Mouse (Mus musculus) hindbrain, embryonic 10.5 days (tissue): Measurements from ENCODE around the gene Rpl3. TPM values are rescaled to one million over a fixed set of nuclear protein-coding genes. Genes with fewer than 3 reads are reported as not detected.

Experiments used
- DNase-seq: peaks from one replicate; pipeline ENCODE4 v3.0.0-alpha.2; 2017; ENCODE audit warnings: low spot score
- H3K27ac ChIP-seq: fragments of 300-500 bp; sonication (generic); 2 replicates; pipeline ENCODE4 v1.5.1; 2016; ENCODE audit warnings: mild to moderate bottlenecking, moderate library complexity
- H3K27me3 ChIP-seq: fragments of 300-500 bp; sonication (generic); 2 replicates; pipeline ENCODE4 v1.6.1; 2016; ENCODE audit warnings: mild to moderate bottlenecking; ENCODE audit not compliant: poor library complexity, insufficient read depth, severe bottlenecking
- H3K36me3 ChIP-seq: fragments of 300-500 bp; sonication (generic); 2 replicates; pipeline ENCODE4 v1.6.1; 2016; ENCODE audit warnings: mild to moderate bottlenecking, moderate library complexity
- H3K4me1 ChIP-seq: fragments of 300-500 bp; sonication (generic); replicated peaks from 2 replicates; pipeline ENCODE4 v1.6.1; 2016; ENCODE audit warnings: mild to moderate bottlenecking
- H3K4me3 ChIP-seq: fragments of 300-500 bp; sonication (generic); 2 replicates; pipeline ENCODE4 v1.5.1; 2016; ENCODE audit warnings: mild to moderate bottlenecking, moderate library complexity
- H3K9me3 ChIP-seq: fragments of 300-500 bp; sonication (generic); 2 replicates; pipeline ENCODE4 v1.6.1; 2016; ENCODE audit warnings: mild to moderate bottlenecking, moderate library complexity
- WGBS: fragments of 180-500 bp; shearing (Covaris S2); methylation state at CpG from one replicate; pipeline ENCODE4 v1.1.7; 2016; 5-methylcytosine and 5-hydroxymethylcytosine counted together
- polyA plus RNA-seq: library from polyadenylated mRNA; unstranded; fragments of >200 nt; fragmentation: Nextera tagmentation; extraction: Ambion mirVana; gene quantifications from 2 replicates; pipeline ENCODE4 v1.2.1, GENCODE M21; 2016

The Rpl3 gene
- polyA plus RNA-seq, 1 experiment from 2014 or later = 806 TPM

DNA sequence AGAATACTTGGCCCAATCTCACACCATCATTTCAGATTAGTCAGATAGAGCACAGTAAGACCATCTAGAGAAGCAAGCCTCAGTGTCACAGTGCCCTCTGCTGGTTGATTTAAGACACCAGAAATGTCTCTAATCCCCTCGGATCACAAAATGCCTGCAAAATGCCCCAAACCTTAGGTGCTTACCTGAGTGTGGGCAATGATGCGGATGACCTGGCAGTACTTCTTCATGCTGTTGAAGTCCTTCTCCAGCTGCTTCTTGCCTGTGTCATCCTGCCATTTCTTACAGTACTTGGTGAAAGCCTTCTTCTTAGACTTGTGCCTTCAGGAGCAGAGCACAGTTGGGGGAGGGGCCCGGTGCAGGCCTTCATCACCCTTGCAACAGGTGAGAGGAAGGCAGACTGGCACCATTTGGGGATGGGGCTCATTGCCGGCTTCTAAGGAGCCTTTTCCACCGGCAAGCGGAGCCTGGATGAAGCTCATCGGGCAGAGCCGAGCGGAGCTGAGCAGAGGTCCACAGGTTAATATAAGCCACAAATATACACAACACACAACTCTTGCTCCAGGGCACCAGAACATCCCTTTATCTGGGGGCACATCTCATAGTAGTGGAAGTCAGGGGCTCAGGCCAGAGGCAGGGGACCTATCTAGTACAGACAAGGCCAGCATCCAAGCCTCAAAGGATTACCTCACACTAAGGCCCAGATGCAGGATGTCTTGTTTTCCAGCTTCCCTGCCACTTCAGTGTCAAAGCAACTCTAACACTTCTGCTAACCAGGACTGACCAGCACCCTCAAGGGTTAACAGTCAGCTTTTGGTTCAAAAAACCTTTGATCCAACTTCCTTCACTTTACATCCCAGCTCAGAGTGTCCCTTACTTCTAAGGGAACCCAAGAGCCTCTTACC is 10.7 kb downstream of the Rpl3 start:
- H3K9me3 ChIP-seq = no peaks in the 10 kb centered on the region
- H3K27ac ChIP-seq = peak overlapping the region; percentile 90; the same call in 1 of the 2 replicates
- H3K27me3 ChIP-seq = no peaks in the 10 kb centered on the region
- DNase-seq = peak; percentile 49
- H3K4me1 ChIP-seq = peaks cover 41% of the 10 kb centered on the region
- 69% methylated on average over 9 of the region's 9 CpGs for WGBS
- peaks cover 65% of the 10 kb centered on the region for H3K36me3 ChIP-seq
- peak overlapping the region; percentile 73 for H3K4me3 ChIP-seq

GRCm38 (mm10) chr15:80079954-80080353 is 11.7 kb downstream of the Rpl3 start:
- Histone ChIP-seq H3K4me3 (0 out of 2 replicates have a peak overlapping the region, but pooled peaks have one; percentile 73), H3K4me1 (peaks cover 49% of the 10 kb centered on the region), H3K36me3 (peaks cover 66% of the 10 kb centered on the region), H3K9me3 (no peaks in the 10 kb centered on the region), H3K27me3 (no peaks in the 10 kb centered on the region), H3K27ac (no peak overlapping the region)
- WGBS = 88% methylated on average over 3 of the region's 3 CpGs
- DNase-seq = no peak

DNA sequence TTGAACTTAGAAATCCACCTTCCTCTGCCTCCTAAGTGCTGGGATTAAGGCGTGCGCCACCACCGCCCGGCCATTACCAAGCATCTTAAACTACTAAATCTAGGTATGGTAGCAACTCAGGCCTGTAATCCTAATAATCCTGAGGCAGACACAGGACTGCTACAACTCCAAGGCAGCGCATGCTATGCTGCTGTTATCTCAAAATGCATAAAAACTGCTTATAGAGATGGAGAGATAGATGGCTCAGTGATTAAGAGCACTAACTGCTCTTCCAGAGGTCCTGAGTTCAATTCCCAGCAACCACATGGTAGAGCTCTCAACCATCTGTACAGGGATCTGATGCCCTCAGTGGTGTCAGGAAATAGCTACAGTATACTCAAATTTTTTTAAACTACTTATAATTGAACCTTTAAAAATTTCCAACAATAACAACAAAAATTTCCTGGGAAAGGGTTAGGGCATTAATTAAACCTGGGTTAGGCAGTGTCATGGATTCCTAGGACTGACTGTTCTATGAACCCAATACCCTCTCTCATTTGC is 12.5 kb downstream of the Rpl3 start:
- Histone ChIP-seq H3K27me3 (no peaks in the 10 kb centered on the region), H3K9me3 (no peaks in the 10 kb centered on the region), H3K36me3 (peaks cover 66% of the 10 kb centered on the region), H3K27ac (no peak overlapping the region), H3K4me3 (no peak overlapping the region), H3K4me1 (peaks cover 49% of the 10 kb centered on the region)
- WGBS = 95% methylated on average over 5 of the region's 5 CpGs
- no peak for DNase-seq

- H3K4me3 ChIP-seq = no peak overlapping the region
Observed at GRCm38 (mm10) chr15:80078058-80078814, 13.4 kb downstream of the Rpl3 start.

DNA sequence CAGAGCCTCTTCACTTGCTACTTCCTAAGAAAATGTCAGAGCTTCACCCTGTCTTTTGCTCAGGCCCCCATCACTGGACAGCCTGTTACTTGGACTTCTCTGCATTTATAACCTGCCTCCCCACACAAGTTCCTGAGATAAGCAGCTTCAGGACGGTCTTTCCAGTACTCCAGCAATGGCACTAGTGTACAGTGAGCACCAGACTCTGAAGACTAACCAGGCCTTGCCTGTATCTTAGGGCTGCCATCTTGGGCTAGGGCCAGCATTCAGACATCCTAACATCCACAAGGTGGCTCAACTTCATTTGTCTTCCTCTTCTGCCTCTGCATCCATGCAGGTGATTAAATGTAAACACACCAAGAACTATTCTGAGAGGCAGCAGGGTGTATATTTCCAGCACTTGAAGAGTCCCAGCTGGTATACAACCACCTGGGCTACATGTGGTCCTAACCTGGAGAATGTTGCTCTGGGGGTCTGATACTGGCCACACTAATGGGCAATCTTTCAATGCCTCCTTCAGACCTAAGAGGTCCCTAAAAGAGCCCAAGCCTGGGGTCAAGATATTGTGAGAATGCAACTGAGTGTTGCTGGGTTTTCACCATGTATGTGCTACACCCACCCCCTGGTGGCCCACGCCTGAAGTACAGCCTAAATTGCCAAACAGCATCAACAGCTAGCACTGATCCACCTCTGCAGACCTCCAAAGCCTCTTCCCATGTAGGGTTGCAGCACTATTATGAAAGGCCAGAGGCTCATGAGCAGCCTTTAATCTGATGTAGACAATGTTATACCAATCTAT is 15.1 kb downstream of the Rpl3 start:
- Histone ChIP-seq H3K27me3 (no peaks in the 10 kb centered on the region), H3K4me1 (peaks cover 48% of the 10 kb centered on the region), H3K27ac (no peak overlapping the region), H3K4me3 (no peak overlapping the region), H3K36me3 (peaks cover 57% of the 10 kb centered on the region), H3K9me3 (no peaks in the 10 kb centered on the region)
- DNase-seq = peak; percentile 82
- 10% methylated on average over 2 of the region's 2 CpGs for WGBS

More at GRCm38 (mm10) chr15:80078058-80078814, 13.4 kb downstream of the Rpl3 start:
- Histone ChIP-seq H3K9me3 (no peaks in the 10 kb centered on the region), H3K27ac (no peak overlapping the region), H3K4me1 (peaks cover 45% of the 10 kb centered on the region), H3K36me3 (peaks cover 66% of the 10 kb centered on the region), H3K27me3 (no peaks in the 10 kb centered on the region)
- 79% methylated on average over 11 of the region's 11 CpGs for WGBS
- DNase-seq = no peak

DNA sequence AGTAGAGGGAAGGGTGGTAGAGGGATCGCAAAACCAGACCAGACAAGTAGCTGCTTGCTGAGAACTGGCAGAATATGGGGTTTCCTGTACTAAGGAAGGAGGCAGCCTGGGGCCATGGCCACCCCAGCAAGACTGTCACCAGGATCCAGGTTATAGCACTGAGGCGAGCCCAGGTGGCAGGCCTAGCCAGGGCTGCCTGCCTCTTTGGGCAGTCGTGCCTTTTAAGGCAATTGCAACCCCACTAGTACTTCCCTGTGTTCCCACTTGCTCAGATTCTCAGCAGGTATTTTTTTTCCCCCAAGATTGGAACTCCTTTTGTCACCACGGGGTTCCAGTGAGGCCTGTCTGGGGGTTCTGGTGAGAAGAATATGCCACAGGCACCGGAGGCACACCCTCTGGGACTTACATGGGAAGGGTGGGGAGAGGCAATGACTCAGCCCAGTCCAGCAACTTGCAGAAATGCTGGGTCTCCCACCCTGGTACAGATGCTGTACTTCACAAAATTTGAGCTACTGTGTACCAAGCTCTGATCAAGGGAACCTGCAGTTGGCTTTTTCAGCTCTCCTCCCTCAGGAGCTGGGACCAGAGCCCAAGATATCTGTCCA is 15.8 kb downstream of the Rpl3 start:
- H3K27ac ChIP-seq = no peak overlapping the region
- no peaks in the 10 kb centered on the region for H3K9me3 ChIP-seq
- 36% methylated on average over 5 of the region's 5 CpGs for WGBS
- H3K4me1 ChIP-seq = peaks cover 44% of the 10 kb centered on the region
- no peak overlapping the region for H3K4me3 ChIP-seq
- no peaks in the 10 kb centered on the region for H3K27me3 ChIP-seq
- peaks cover 50% of the 10 kb centered on the region for H3K36me3 ChIP-seq
- DNase-seq = no peak

- Histone ChIP-seq H3K27ac (no peak overlapping the region), H3K9me3 (no peaks in the 10 kb centered on the region), H3K4me1 (peaks cover 41% of the 10 kb centered on the region), H3K36me3 (peaks cover 45% of the 10 kb centered on the region), H3K27me3 (no peaks in the 10 kb centered on the region), H3K4me3 (no peak overlapping the region)
- no peak for DNase-seq
- WGBS = 46% methylated on average over 3 of the region's 3 CpGs
Observed at GRCm38 (mm10) chr15:80075374-80075694, 16.3 kb downstream of the Rpl3 start.

- no peak overlapping the region for H3K4me3 ChIP-seq
Observed at GRCm38 (mm10) chr15:80074663-80075373, 16.9 kb downstream of the Rpl3 start.

GRCm38 (mm10) chr15:80073256-80073621 is 18.4 kb downstream of the Rpl3 start:
- H3K9me3 ChIP-seq = no peaks in the 10 kb centered on the region
- H3K27me3 ChIP-seq = no peaks in the 10 kb centered on the region
- peaks cover 35% of the 10 kb centered on the region for H3K4me1 ChIP-seq
- DNase-seq = no peak
- no peak overlapping the region for H3K27ac ChIP-seq
- H3K4me3 ChIP-seq = no peak overlapping the region
- H3K36me3 ChIP-seq = peaks cover 24% of the 10 kb centered on the region
- 93% methylated on average over 1 of the region's 1 CpGs for WGBS

More at GRCm38 (mm10) chr15:80074663-80075373, 16.9 kb downstream of the Rpl3 start:
- 65% methylated on average over 6 of the region's 6 CpGs for WGBS
- Histone ChIP-seq H3K27ac (no peak overlapping the region), H3K36me3 (peaks cover 39% of the 10 kb centered on the region), H3K4me1 (peaks cover 41% of the 10 kb centered on the region), H3K9me3 (no peaks in the 10 kb centered on the region), H3K27me3 (no peaks in the 10 kb centered on the region)
- no peak for DNase-seq

GRCm38 (mm10) chr15:80072579-80073255 is 19.0 kb downstream of the Rpl3 start:
- no peak for DNase-seq
- no peaks in the 10 kb centered on the region for H3K27me3 ChIP-seq
- H3K27ac ChIP-seq = no peak overlapping the region
- no peak overlapping the region for H3K4me3 ChIP-seq
- H3K36me3 ChIP-seq = peaks cover 18% of the 10 kb centered on the region
- peaks cover 33% of the 10 kb centered on the region for H3K4me1 ChIP-seq
- no peaks in the 10 kb centered on the region for H3K9me3 ChIP-seq
- 82% methylated on average over 7 of the region's 7 CpGs for WGBS

DNA sequence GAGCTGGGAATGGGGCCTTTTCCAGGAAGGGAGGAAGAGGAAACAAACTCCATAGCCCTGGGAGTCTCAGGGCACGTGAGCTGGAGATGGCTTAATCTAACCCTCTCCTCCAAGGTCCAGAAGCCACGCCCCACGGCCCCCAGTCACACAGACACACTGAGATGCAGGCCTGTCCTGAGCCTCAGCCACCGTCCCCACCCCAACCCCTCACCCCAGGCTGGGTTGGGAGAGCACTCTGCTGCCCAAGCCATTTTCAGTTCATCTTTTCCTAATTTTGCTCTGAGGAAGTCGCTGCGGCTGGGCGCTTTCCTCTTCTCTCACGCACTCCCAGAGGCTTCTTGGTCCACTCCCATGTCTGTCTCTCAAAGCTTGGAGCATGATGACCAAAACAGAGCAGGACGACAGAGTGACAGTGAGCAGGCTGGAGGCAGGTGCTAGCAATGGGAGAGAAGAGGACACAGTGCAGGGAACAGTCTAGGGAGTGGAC is 19.7 kb downstream of the Rpl3 start:
- Histone ChIP-seq H3K4me1 (peaks cover 33% of the 10 kb centered on the region), H3K36me3 (peaks cover 11% of the 10 kb centered on the region), H3K27me3 (no peaks in the 10 kb centered on the region), H3K27ac (no peak overlapping the region), H3K9me3 (no peaks in the 10 kb centered on the region), H3K4me3 (no peak overlapping the region)
- no peak for DNase-seq
- 43% methylated on average over 9 of the region's 9 CpGs for WGBS
